Mouse (Mus musculus): ENCODE data around the gene Col15a1. TPM values are rescaled to one million over a fixed set of nuclear protein-coding genes. Genes with fewer than 3 reads are reported as not detected.
A peak's percentile ranks its signal among the peaks of the same experiment; 100 is the strongest.

Col15a1 gene
- polyA plus RNA-seq, 1 experiment from 2014 or later: 16.0 TPM

DNA sequence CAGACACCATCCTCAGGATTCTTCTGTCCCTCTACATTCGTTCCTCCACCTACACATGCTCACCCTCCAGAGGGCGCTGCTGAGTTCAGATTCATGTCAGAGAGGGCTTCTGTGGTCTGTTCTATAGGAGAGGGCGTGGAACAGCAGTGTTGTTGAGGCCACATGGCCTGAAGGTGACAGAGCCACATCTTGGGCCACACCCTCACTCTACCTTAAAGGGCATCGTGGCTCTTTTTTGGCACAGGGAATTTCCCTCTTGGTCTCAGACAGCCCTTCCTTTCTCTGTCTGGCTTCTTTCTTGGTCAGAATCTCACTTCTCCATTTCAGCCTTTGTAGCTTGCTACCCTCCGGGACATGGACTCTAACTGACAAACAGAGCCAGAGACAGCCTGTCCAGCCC, 43.1 kb downstream of the Col15a1 start:
- no peaks in the 10 kb centered on the region for H3K27me3 ChIP-seq (replicated peaks)
- H3K36me3 ChIP-seq: no peaks in the 10 kb centered on the region
- H3K9me3 ChIP-seq: no peaks in the 10 kb centered on the region
- ATAC-seq: peak; percentile 48; the same call in 1 of the 2 replicates
- 38% methylated on average over 5 of the region's 5 CpGs for WGBS
- H3K27ac ChIP-seq: no peak overlapping the region
- H3K4me2 ChIP-seq (replicated peaks): no peak overlapping the region
- H3K4me1 ChIP-seq (replicated peaks): no peaks in the 10 kb centered on the region
- H3K9ac ChIP-seq: no peak overlapping the region
- no peak overlapping the region for H3K4me3 ChIP-seq (replicated peaks)

DNA sequence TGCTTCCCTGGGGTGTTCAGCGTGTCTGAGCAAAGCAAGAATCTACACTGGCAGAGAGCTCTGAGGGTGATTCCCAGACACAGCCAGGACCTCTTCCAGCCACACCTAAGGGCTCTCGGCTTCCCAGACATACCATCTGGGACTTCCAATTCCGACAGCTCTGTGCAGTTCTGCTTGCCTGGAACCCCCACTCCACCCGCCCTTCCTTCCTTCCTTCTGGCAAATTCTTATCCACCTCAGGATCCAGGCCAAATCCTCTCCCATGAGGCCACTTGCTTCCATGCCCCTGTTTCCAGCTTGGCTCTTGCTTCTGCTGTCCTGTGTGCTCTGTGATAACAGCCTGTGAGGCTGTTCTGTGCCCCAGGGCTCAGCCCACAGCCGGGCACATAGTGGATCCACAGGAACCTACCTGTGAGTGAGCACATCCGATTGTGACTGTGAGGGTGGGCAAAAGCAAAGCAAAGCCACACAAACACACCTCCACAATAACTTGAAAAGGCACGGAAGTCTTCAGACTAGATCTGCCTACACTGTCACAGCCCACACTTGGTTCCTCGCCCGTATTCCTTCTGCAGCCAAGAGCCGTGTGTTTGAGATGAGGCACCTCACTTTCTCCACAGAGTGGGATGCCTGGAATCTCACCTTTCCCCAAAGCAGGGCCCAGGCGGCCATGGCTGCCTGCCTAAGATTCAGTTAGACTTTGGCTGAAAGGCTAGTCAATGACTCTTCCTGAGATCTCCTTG, 43.9 kb downstream of the Col15a1 start:
- no peaks in the 10 kb centered on the region for H3K27me3 ChIP-seq (replicated peaks)
- 83% methylated on average over 11 of the region's 11 CpGs for WGBS
- ATAC-seq: no peak
- H3K9me3 ChIP-seq: no peaks in the 10 kb centered on the region
- no peaks in the 10 kb centered on the region for H3K4me1 ChIP-seq (replicated peaks)
- H3K4me2 ChIP-seq (replicated peaks): no peak overlapping the region
- no peaks in the 10 kb centered on the region for H3K36me3 ChIP-seq
- no peak overlapping the region for H3K4me3 ChIP-seq (replicated peaks)
- no peak overlapping the region for H3K27ac ChIP-seq
- no peak overlapping the region for H3K9ac ChIP-seq

DNA sequence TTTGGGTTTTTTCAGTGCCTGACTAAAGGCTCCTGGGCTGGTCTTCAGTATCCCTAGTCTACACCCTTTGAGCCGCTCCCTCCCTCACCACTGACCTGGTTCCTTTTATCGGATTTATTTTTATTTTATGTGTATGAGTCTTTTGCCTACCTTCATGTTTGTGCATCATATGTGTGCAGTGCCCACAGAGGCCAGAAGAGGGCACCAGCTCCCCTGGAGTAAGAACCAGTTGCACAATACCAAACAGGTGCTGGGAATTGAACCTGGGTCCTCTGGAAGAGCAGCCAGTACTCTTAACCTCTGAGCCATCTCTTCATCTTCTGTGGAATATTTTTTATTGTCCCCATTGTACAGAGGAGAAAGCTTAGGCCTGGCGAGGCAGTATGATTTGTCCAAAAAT, 44.7 kb downstream of the Col15a1 start:
- Histone ChIP-seq H3K27me3 (replicated peaks) (no peaks in the 10 kb centered on the region), H3K4me2 (replicated peaks) (no peak overlapping the region), H3K9me3 (no peaks in the 10 kb centered on the region), H3K27ac (no peak overlapping the region), H3K4me3 (replicated peaks) (no peak overlapping the region), H3K4me1 (replicated peaks) (no peaks in the 10 kb centered on the region), H3K9ac (no peak overlapping the region), H3K36me3 (no peaks in the 10 kb centered on the region)
- WGBS: 98% methylated on average over 3 of the region's 3 CpGs
- ATAC-seq: no peak

DNA sequence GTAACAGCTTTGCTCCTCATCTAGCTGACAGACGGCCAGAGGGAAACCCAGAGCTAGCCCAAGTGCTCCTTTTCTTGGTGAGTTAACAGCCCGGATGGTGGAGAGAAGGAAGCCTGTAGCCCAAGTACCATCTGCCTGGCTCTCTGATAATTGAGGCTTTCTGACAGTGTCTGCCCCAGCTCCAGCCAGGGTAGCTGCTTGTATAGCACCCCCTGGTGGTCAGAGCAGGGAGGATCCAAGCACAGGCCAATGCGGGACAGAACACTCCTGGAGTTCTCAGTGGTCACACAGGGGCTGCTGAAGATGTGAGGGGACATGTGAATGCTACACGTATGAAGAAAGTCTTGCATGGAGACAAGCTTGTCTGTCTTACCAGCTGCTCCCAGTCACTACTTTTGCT, 47.7 kb downstream of the Col15a1 start:
- no peak overlapping the region for H3K27ac ChIP-seq
- no peaks in the 10 kb centered on the region for H3K27me3 ChIP-seq (replicated peaks)
- H3K9me3 ChIP-seq: no peaks in the 10 kb centered on the region
- H3K4me2 ChIP-seq (replicated peaks): no peak overlapping the region
- 0 out of 2 replicates have a peak, but pooled peaks have one; percentile 63 for ATAC-seq
- 38% methylated on average over 4 of the region's 4 CpGs for WGBS
- H3K36me3 ChIP-seq: no peaks in the 10 kb centered on the region
- H3K4me1 ChIP-seq (replicated peaks): no peaks in the 10 kb centered on the region
- H3K4me3 ChIP-seq (replicated peaks): no peak overlapping the region
- no peak overlapping the region for H3K9ac ChIP-seq

DNA sequence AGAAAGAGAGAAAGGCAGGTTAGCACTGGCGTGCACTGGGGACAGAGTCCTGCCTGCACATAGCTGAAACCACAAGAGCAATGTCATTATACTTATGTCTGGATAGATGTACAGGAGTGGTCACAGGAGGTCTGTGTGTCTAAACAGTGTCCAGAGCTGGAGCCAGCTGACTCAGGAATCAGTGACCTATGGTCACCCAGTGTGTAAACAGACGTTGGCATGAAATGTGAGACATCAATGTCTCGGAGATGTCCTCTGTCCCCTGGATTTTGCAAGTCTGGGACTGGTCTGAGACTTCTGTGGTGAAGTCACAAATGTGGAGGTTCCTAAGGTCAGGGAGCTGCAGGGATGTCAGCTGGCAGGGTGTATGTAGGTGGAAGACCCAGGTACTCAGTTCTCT, 50.2 kb downstream of the Col15a1 start:
- no peak overlapping the region for H3K4me2 ChIP-seq (replicated peaks)
- WGBS: 51% methylated on average over 3 of the region's 3 CpGs
- H3K36me3 ChIP-seq: no peaks in the 10 kb centered on the region
- no peaks in the 10 kb centered on the region for H3K9me3 ChIP-seq
- H3K4me1 ChIP-seq (replicated peaks): no peaks in the 10 kb centered on the region
- H3K9ac ChIP-seq: no peak overlapping the region
- no peak for ATAC-seq
- no peak overlapping the region for H3K27ac ChIP-seq
- H3K4me3 ChIP-seq (replicated peaks): no peak overlapping the region
- no peaks in the 10 kb centered on the region for H3K27me3 ChIP-seq (replicated peaks)

DNA sequence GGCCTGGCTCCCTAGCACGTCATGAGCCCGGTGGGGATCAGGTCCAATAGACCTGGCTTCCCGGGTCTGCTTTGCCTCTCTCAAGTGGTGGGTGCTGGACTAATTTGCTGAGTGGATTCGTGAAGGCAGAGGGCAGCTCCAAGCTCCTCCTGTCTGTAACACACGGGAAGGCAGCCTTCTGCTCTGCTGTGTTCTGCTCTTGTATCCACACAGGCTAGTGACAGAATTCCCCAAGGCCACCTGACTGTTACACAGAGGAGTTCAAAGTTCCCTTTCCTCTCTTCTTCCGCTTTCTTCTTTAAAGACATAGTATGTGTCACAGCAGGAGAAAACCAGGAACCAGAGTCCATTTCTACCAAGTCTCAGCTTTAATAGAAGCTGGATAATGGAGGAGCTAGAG, 53.1 kb downstream of the Col15a1 start:
- no peaks in the 10 kb centered on the region for H3K36me3 ChIP-seq
- H3K4me3 ChIP-seq (replicated peaks): no peak overlapping the region
- H3K27ac ChIP-seq: no peak overlapping the region
- ATAC-seq: peak; percentile 83
- no peaks in the 10 kb centered on the region for H3K9me3 ChIP-seq
- H3K27me3 ChIP-seq (replicated peaks): no peaks in the 10 kb centered on the region
- no peaks in the 10 kb centered on the region for H3K4me1 ChIP-seq (replicated peaks)
- WGBS: 72% methylated on average over 6 of the region's 6 CpGs
- no peak overlapping the region for H3K4me2 ChIP-seq (replicated peaks)
- H3K9ac ChIP-seq: no peak overlapping the region

DNA sequence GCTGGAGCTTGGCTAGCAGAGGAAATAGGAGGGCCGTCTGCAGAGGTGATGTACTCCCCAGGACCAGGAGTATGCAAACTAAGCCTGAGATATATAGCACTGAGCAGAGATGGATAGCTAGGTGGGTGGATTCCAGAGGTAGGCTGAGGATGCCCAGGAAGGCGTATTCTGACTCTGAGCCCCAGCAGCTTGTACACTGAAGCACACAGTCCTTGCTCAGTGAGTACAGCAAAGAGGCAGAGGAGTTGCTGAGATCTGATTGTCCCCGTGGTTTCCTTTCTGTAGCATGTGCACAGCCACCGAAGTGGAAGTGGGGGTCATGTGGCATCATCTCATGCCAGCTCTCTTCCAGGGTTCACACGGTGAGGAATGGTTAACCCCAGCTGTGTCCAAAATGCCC, 54.0 kb downstream of the Col15a1 start:
- WGBS: 68% methylated on average over 5 of the region's 5 CpGs

DNA sequence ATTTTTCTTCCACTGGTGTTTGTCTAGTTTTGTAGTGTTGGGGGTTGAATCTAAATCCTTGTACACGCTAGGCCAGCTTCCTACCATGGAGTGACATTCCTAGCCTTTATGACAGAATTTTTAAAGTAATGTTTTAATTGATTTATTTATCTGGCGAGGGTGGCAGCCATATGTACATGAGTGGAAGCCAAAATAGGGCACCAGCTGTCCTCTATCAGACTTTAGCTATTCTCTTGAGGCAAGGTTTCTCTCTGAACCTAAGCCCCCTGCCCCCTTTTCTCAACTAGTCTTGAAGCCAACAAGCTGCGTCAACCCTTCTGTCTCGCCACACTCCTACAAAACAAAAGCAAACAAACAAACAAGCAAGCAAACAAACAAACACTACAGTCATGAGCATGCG, 57.6 kb downstream of the Col15a1 start:
- H3K4me3 ChIP-seq (replicated peaks): no peak overlapping the region
- H3K27ac ChIP-seq: no peak overlapping the region
- H3K9me3 ChIP-seq: no peaks in the 10 kb centered on the region
- WGBS: 78% methylated on average over 5 of the region's 5 CpGs
- no peak overlapping the region for H3K9ac ChIP-seq
- ATAC-seq: no peak
- H3K4me1 ChIP-seq (replicated peaks): no peaks in the 10 kb centered on the region
- H3K4me2 ChIP-seq (replicated peaks): no peak overlapping the region
- no peaks in the 10 kb centered on the region for H3K27me3 ChIP-seq (replicated peaks)
- H3K36me3 ChIP-seq: no peaks in the 10 kb centered on the region

More for the DNA sequence above, 54.0 kb downstream of the Col15a1 start:
- H3K4me3 ChIP-seq (replicated peaks): no peak overlapping the region
- H3K27me3 ChIP-seq (replicated peaks): no peaks in the 10 kb centered on the region
- H3K4me1 ChIP-seq (replicated peaks): no peaks in the 10 kb centered on the region
- H3K9ac ChIP-seq: no peak overlapping the region
- no peak overlapping the region for H3K4me2 ChIP-seq (replicated peaks)
- H3K36me3 ChIP-seq: no peaks in the 10 kb centered on the region
- no peak for ATAC-seq
- H3K9me3 ChIP-seq: no peaks in the 10 kb centered on the region
- no peak overlapping the region for H3K27ac ChIP-seq

DNA sequence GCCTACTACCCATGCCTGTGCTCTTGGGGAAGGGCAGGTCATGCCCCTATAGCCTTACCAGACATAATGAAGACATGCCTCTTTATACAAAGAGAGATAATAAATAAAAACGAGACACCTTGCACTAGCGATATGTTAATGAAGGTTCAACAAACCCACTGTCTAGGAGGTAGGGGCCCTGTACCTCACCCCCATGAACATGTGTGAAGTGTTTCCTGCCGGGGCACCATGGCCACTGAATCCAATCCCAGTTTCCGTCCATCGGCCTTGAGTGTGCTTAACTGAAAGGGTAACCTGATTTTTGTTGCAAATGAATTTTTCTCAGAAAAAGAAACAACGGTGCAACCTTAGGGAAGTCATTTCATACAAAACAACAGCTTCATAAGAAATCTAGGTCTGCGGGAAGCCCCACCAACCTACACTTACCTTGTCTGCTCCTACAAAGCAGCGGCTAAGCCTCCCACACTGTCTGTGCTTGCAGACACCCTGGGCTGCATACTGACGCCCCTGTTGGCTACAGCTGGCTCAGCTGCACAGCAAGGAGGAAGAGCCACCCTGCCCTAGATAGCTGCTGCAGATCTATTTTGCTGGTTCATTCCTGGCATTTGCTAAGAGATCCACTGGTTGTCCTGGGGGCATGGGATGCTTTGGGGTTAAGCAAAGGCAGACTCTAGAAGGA, 64.6 kb downstream of the Col15a1 start:
- no peak overlapping the region for H3K4me2 ChIP-seq (replicated peaks)
- no peaks in the 10 kb centered on the region for H3K9me3 ChIP-seq
- ATAC-seq: no peak
- H3K4me1 ChIP-seq (replicated peaks): no peaks in the 10 kb centered on the region
- WGBS: 80% methylated on average over 9 of the region's 9 CpGs
- H3K27ac ChIP-seq: no peak overlapping the region
- no peak overlapping the region for H3K4me3 ChIP-seq (replicated peaks)
- H3K36me3 ChIP-seq: no peaks in the 10 kb centered on the region
- no peak overlapping the region for H3K9ac ChIP-seq
- H3K27me3 ChIP-seq (replicated peaks): no peaks in the 10 kb centered on the region

DNA sequence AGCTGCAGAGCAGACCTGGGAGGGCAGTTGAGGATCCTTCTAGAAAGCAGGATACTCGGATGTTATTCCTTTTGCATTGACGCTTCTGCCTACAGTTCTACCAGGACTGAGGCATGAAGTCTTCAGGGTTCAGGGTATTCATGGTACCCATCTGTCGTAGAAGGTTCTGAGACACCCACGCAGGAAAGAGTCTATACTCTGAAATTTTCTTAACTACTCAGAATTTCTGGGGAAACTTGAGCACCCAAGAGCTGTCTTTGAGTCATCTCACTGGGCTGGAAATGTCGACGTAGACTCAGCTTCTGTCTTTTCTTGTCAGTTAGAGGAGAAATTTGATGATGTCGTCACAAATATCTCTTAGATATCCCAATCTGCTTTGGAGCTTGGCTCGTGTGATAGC, 65.8 kb downstream of the Col15a1 start:
- Histone ChIP-seq H3K36me3 (no peaks in the 10 kb centered on the region), H3K9ac (no peak overlapping the region), H3K4me3 (replicated peaks) (no peak overlapping the region), H3K4me1 (replicated peaks) (no peaks in the 10 kb centered on the region), H3K27ac (no peak overlapping the region), H3K9me3 (no peaks in the 10 kb centered on the region), H3K27me3 (replicated peaks) (no peaks in the 10 kb centered on the region), H3K4me2 (replicated peaks) (no peak overlapping the region)
- WGBS: 88% methylated on average over 8 of the region's 8 CpGs
- ATAC-seq: no peak

DNA sequence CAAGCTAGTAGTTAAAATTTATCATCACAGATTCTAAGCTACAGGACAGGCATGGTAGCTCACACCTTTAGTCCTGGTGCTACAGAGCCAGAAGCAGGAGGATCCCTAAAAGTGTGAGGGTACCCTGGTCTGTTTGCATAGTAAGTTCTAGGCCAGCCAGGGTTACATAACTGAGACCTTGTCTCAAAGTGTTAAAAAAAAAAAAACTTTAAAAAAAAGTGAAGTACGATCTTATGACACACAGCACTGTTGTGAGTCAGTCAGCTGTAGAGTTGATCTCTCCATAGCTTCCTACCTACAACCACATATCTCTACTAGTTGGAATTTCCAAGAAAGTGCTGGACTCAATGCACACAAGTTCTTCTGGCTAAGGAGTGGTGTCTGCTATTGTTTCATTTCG, 67.0 kb downstream of the Col15a1 start:
- H3K9me3 ChIP-seq: no peaks in the 10 kb centered on the region
- H3K4me2 ChIP-seq (replicated peaks): no peak overlapping the region
- H3K9ac ChIP-seq: no peak overlapping the region
- H3K27me3 ChIP-seq (replicated peaks): no peaks in the 10 kb centered on the region
- H3K4me3 ChIP-seq (replicated peaks): no peak overlapping the region
- ATAC-seq: no peak
- no peaks in the 10 kb centered on the region for H3K36me3 ChIP-seq
- 88% methylated on average over 2 of the region's 2 CpGs for WGBS
- H3K4me1 ChIP-seq (replicated peaks): no peaks in the 10 kb centered on the region
- no peak overlapping the region for H3K27ac ChIP-seq

DNA sequence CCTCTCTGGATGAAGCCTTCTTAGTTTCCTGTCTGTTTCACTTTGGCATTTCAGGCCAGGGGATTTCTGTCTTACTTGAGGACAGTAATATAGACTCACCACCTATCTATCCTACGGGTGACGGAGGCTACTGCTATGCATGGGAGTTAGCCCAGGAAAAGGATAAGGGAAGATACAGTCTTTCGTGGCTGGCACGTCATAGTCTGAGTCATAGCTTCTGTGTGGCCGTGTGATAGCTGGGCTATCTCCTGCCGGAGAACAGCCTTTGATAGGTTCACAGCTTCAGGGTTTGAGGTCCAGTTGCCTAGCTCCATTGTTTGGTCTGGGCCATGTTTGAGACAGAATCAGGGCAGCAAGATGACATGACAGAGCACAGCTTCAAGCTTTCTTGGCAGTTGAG, 70.4 kb downstream of the Col15a1 start:
- Histone ChIP-seq H3K36me3 (no peaks in the 10 kb centered on the region), H3K9ac (no peak overlapping the region), H3K4me3 (replicated peaks) (no peak overlapping the region), H3K27ac (no peak overlapping the region), H3K9me3 (no peaks in the 10 kb centered on the region), H3K4me1 (replicated peaks) (no peaks in the 10 kb centered on the region), H3K27me3 (replicated peaks) (no peaks in the 10 kb centered on the region), H3K4me2 (replicated peaks) (no peak overlapping the region)
- WGBS: 78% methylated on average over 6 of the region's 6 CpGs
- peak; percentile 42 for ATAC-seq

All from intestine, embryonic 15.5 days (tissue).